Mouse (Mus musculus): ENCODE results near the gene Scp2d1. TPM values are rescaled to one million over a fixed set of nuclear protein-coding genes. Genes with fewer than 3 reads are reported as not detected.

The Scp2d1 gene
- total and polyA plus RNA-seq, 2 experiments from 2014 or later: not detected

DNA sequence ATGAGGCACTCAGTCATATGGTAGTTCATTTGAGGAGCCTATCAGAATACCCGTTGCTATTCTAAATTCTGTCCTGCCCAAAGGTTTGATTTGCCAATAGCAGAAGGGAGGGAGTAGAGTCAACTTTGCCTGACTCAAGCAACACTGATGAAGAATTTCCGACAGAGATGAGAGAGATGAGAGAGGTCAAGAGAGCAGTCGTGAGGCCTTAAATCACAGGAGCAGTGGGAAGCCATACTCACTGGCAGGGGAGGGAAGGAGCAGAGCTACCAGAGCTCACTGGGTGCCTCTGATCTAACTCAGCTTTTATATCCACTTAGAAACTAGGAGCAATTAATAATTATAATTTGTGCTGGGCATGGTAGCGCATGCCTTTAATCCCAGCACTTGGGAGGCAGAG is 41.0 kb upstream of the Scp2d1 start:
- ATAC-seq (ENCODE audit: low FRiP score): no peak
- no peak for DNase-seq (ENCODE audit: low spot score)
- no peak overlapping the region for H3K9ac ChIP-seq (replicated peaks; ENCODE audit: low read length, poor library complexity, severe bottlenecking)
- no peaks in the 10 kb centered on the region for H3K36me3 ChIP-seq (ENCODE audit: insufficient read depth, low read length)
- no peaks in the 10 kb centered on the region for H3K27me3 ChIP-seq (ENCODE audit: insufficient read depth, low read length)
- no peak overlapping the region for H3K4me2 ChIP-seq (ENCODE audit: low read depth, low read length, poor library complexity, severe bottlenecking)
- H3K9me3 ChIP-seq (ENCODE audit: low read length): no peaks in the 10 kb centered on the region
- H3K4me1 ChIP-seq (ENCODE audit: insufficient read depth, low read length): no peaks in the 10 kb centered on the region
- no peak overlapping the region for H3K4me3 ChIP-seq (ENCODE audit: low read depth, low read length)
- no peak for TF ChIP-seq CTCF (IDR thresholded peaks at IDR 0.05)
- WGBS: 81% methylated on average over 4 of the region's 4 CpGs
- no peak overlapping the region for H3K27ac ChIP-seq (ENCODE audit: low read depth, low read length)

GRCm38 (mm10) chr2:144783190-144783589 is 40.3 kb upstream of the Scp2d1 start:
- H3K9me3 ChIP-seq (ENCODE audit: low read length): no peaks in the 10 kb centered on the region
- no peaks in the 10 kb centered on the region for H3K4me1 ChIP-seq (ENCODE audit: insufficient read depth, low read length)
- no peak for DNase-seq (ENCODE audit: low spot score)
- no peaks in the 10 kb centered on the region for H3K36me3 ChIP-seq (ENCODE audit: insufficient read depth, low read length)
- H3K9ac ChIP-seq (replicated peaks; ENCODE audit: low read length, poor library complexity, severe bottlenecking): no peak overlapping the region
- H3K27me3 ChIP-seq (ENCODE audit: insufficient read depth, low read length): no peaks in the 10 kb centered on the region
- TF ChIP-seq CTCF (IDR thresholded peaks at IDR 0.05): no peak
- H3K4me2 ChIP-seq (ENCODE audit: low read depth, low read length, poor library complexity, severe bottlenecking): no peak overlapping the region
- no peak for ATAC-seq (ENCODE audit: low FRiP score)
- 86% methylated on average over 1 of the region's 1 CpGs for WGBS
- no peak overlapping the region for H3K27ac ChIP-seq (ENCODE audit: low read depth, low read length)
- no peak overlapping the region for H3K4me3 ChIP-seq (ENCODE audit: low read depth, low read length)

DNA sequence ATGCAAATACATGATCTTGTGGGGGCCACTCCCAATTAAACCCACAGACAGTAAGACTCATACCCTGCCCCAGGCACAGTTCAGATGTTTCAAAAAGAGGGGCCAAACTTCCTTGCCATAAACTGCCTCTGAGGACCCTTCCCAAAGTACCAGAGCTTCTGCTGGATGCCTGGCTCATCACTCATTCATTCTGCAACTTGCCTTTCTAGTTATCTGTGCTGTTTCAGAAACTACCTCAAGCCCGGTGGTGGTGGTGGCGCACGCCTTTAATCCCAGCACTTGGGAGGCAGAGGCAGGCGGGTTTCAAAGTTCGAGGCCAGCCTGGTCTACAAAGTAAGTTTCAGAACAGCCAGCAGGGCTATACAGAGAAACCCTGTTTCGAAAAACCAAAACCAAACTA is 39.6 kb upstream of the Scp2d1 start:
- no peaks in the 10 kb centered on the region for H3K27me3 ChIP-seq (ENCODE audit: insufficient read depth, low read length)
- no peak overlapping the region for H3K9ac ChIP-seq (replicated peaks; ENCODE audit: low read length, poor library complexity, severe bottlenecking)
- no peak overlapping the region for H3K4me2 ChIP-seq (ENCODE audit: low read depth, low read length, poor library complexity, severe bottlenecking)
- no peak for DNase-seq (ENCODE audit: low spot score)
- H3K9me3 ChIP-seq (ENCODE audit: low read length): no peaks in the 10 kb centered on the region
- H3K4me3 ChIP-seq (ENCODE audit: low read depth, low read length): no peak overlapping the region
- H3K27ac ChIP-seq (ENCODE audit: low read depth, low read length): no peak overlapping the region
- no peak for TF ChIP-seq CTCF (IDR thresholded peaks at IDR 0.05)
- H3K4me1 ChIP-seq (ENCODE audit: insufficient read depth, low read length): no peaks in the 10 kb centered on the region
- no peaks in the 10 kb centered on the region for H3K36me3 ChIP-seq (ENCODE audit: insufficient read depth, low read length)
- no peak for ATAC-seq (ENCODE audit: low FRiP score)
- 97% methylated on average over 6 of the region's 6 CpGs for WGBS

DNA sequence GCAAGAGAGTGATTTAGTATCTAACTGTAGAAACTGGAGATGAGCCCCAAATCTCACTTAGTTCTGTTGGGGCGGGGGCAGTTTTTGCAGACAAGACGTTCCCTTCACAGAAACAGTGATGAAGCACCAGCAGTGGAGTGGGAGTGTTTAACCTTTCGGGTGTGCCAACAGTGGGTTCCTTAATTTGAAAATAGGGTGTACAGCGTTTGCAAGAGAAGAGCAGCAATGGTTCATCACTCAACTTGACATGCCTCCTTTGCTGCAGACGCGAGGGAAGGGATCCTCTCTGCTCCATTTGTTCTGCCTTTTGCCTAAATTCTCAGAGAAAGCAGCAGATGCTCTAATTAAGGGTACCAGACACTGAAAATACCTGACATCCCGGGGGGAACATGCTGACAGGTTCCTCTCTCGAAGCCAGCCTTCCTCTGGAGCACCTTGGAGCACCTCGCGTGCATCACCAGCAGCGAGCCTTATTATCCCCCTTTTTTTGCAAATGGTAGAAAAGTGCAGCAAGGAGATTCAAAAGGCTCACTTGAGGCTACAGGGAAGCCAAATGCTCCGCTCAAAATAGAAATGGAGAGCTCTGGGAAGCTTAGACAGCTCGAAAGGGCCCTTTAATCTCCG is 31.7 kb upstream of the Scp2d1 start:
- Histone ChIP-seq H3K27me3 (ENCODE audit: insufficient read depth, low read length) (no peaks in the 10 kb centered on the region), H3K36me3 (ENCODE audit: insufficient read depth, low read length) (no peaks in the 10 kb centered on the region), H3K4me3 (ENCODE audit: low read depth, low read length) (no peak overlapping the region), H3K4me1 (ENCODE audit: insufficient read depth, low read length) (no peaks in the 10 kb centered on the region), H3K9ac (replicated peaks; ENCODE audit: low read length, poor library complexity, severe bottlenecking) (no peak overlapping the region), H3K4me2 (ENCODE audit: low read depth, low read length, poor library complexity, severe bottlenecking) (no peak overlapping the region), H3K27ac (ENCODE audit: low read depth, low read length) (0 out of 2 replicates have a peak overlapping the region, but pooled peaks have one; percentile 47), H3K9me3 (ENCODE audit: low read length) (no peaks in the 10 kb centered on the region)
- peak; percentile 26 for DNase-seq (ENCODE audit: low spot score)
- no peak for TF ChIP-seq CTCF (IDR thresholded peaks at IDR 0.05)
- WGBS: 69% methylated on average over 14 of the region's 14 CpGs
- no peak for ATAC-seq (ENCODE audit: low FRiP score)

- Histone ChIP-seq H3K9me3 (ENCODE audit: low read length) (no peaks in the 10 kb centered on the region), H3K4me1 (ENCODE audit: insufficient read depth, low read length) (no peaks in the 10 kb centered on the region), H3K4me3 (ENCODE audit: low read depth, low read length) (no peak overlapping the region), H3K9ac (replicated peaks; ENCODE audit: low read length, poor library complexity, severe bottlenecking) (no peak overlapping the region), H3K27ac (ENCODE audit: low read depth, low read length) (no peak overlapping the region), H3K27me3 (ENCODE audit: insufficient read depth, low read length) (no peaks in the 10 kb centered on the region), H3K36me3 (ENCODE audit: insufficient read depth, low read length) (no peaks in the 10 kb centered on the region), H3K4me2 (ENCODE audit: low read depth, low read length, poor library complexity, severe bottlenecking) (no peak overlapping the region)
- 80% methylated on average over 8 of the region's 8 CpGs for WGBS
- DNase-seq (ENCODE audit: low spot score): no peak
- no peak for TF ChIP-seq CTCF (IDR thresholded peaks at IDR 0.05)
- ATAC-seq (ENCODE audit: low FRiP score): no peak
These were observed 25.9 kb upstream of the Scp2d1 start for GRCm38 (mm10) chr2:144797515-144797914.

DNA sequence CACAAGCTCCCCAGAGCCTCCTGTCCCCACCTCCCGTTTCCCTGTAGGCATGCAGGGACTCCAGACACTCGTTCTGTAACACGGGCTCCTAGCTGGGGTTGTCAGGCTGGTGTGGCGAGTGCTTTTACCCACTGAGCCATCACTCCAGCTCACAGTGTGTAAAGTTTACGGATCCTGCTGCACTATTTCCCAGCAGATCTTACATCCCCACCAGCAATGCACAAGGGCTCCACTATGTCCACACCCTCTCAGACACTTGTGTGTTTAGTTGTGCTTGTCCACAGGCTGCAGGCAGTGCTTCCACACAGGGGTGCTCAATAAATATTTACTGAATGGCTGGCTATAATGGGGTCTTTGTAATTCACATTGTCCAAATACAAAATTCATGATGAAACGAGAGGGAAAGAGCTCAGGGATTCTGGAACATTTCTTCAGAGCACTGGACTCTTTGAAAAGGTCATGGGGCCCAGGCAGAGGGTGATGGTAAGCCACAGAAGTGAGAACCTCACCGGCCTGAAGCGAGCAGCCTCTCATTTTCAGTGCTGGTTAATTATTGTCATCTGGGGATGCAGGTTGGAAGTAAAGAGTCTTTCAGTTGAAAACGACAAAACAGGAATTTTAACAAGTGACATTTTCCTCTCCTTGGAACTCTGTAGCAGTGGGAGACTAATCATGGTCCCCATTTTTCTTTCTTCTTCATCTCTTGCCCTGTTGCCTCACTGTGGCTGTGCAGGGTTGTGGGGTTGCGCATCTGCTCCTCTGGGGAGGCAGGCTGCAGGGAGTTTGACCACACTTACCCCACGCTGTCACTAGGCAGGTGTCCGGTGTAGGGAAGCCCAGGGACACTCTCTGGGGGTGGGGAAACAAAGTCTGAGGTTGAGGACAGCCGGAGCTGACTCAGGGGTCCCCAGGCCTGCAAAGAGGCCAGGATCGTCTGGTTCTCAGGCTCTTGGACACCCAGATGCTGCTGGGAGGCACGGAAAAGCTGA is 15.4 kb upstream of the Scp2d1 start:
- DNase-seq (ENCODE audit: low spot score) (no peak), ATAC-seq (ENCODE audit: low FRiP score) (no peak)
- Histone ChIP-seq H3K36me3 (ENCODE audit: insufficient read depth, low read length) (no peaks in the 10 kb centered on the region), H3K4me2 (ENCODE audit: low read depth, low read length, poor library complexity, severe bottlenecking) (no peak overlapping the region), H3K9ac (replicated peaks; ENCODE audit: low read length, poor library complexity, severe bottlenecking) (no peak overlapping the region), H3K27ac (ENCODE audit: low read depth, low read length) (no peak overlapping the region), H3K4me1 (ENCODE audit: insufficient read depth, low read length) (no peaks in the 10 kb centered on the region), H3K27me3 (ENCODE audit: insufficient read depth, low read length) (no peaks in the 10 kb centered on the region), H3K4me3 (ENCODE audit: low read depth, low read length) (no peak overlapping the region), H3K9me3 (ENCODE audit: low read length) (no peaks in the 10 kb centered on the region)
- 67% methylated on average over 15 of the region's 15 CpGs for WGBS
- no peak for TF ChIP-seq CTCF (IDR thresholded peaks at IDR 0.05)

Measured in midbrain, postnatal 0 days (tissue).